Mouse (Mus musculus): Measurements from ENCODE around the gene Sypl.

- 0 out of 2 replicates have a peak, but pooled peaks have one; percentile 4 for TF ChIP-seq CTCF (IDR thresholded peaks at IDR 0.05; ENCODE audit: borderline replicate concordance, insufficient read depth, low read depth, low read length)
- no peak for TF ChIP-seq POLR2A (IDR thresholded peaks at IDR 0.05; ENCODE audit: borderline replicate concordance, insufficient read depth, low read length)
Observed at GRCm38 (mm10) chr12:33028109-33028691, 74.5 kb downstream of the Sypl start.
